Comparison of ENCODE assay signal across 25 mouse cellular contexts in genomic region chr7:56997713-56998624, GRCm38 (mm10).
A peak's percentile ranks its signal among the peaks of the same experiment; 100 is the strongest.
DNase-seq lines count a peak whose midpoint lies in the region; ATAC-seq and TF ChIP-seq lines count a peak whose summit lies in the region.
"Had no signal": no experiment of that assay in that cellular context is flagged by ENCODE, and none has a peak within 500 bp of the region (broad histone marks: within the 10 kb centered on the region; RNA-seq: fewer than 3 reads in every experiment).

No protein-coding gene starts in this region.

- H3K4me1 ChIP-seq in kidney, embryonic 14.5 days (ENCODE audit: control insufficient read depth, insufficient read depth, low read length), result no peaks in the 10 kb centered on the region; the same call in 1 of the 2 replicates
- no peaks in the 10 kb centered on the region for H3K4me1 ChIP-seq in kidney, adult 2 months (ENCODE audit: control insufficient read depth, insufficient read depth, low read length)
- H3K4me1 ChIP-seq in stomach, embryonic 15.5 days, result no peaks in the 10 kb centered on the region
- H3K4me1 ChIP-seq: embryonic facial prominence, embryonic 13.5 days; forebrain, embryonic 10.5 days; forebrain, embryonic 15.5 days; hindbrain, embryonic 10.5 days had no signal

- no peaks in the 10 kb centered on the region for H3K36me3 ChIP-seq in kidney, embryonic 14.5 days (ENCODE audit: control insufficient read depth, insufficient read depth, low read length)
- H3K36me3 ChIP-seq in kidney, adult 2 months (ENCODE audit: control insufficient read depth, insufficient read depth, low read length), result no peaks in the 10 kb centered on the region
- H3K36me3 ChIP-seq in stomach, embryonic 15.5 days, result no peaks in the 10 kb centered on the region
- H3K36me3 ChIP-seq: embryonic facial prominence, embryonic 13.5 days; forebrain, embryonic 10.5 days; forebrain, embryonic 15.5 days; hindbrain, embryonic 10.5 days had no signal

- no peak overlapping the region for H3K27ac ChIP-seq in kidney, embryonic 14.5 days (ENCODE audit: low read depth, low read length)
- H3K27ac ChIP-seq in kidney, adult 2 months (ENCODE audit: insufficient read depth, low read depth, low read length), result no peak overlapping the region
- peak overlapping the region; percentile 16; the same call in 1 of the 2 replicates for H3K27ac ChIP-seq in stomach, embryonic 15.5 days
- H3K27ac ChIP-seq: embryonic facial prominence, embryonic 13.5 days; forebrain, embryonic 10.5 days; forebrain, embryonic 15.5 days; hindbrain, embryonic 10.5 days; hindbrain, postnatal 0 days had no signal

- 84% methylated on average over 2 of the region's 2 CpGs for WGBS in kidney, embryonic 14.5 days
- 76% methylated on average over 2 of the region's 2 CpGs for WGBS in kidney, adult 2 months
- 75% methylated on average over 2 of the region's 2 CpGs for WGBS in stomach, embryonic 15.5 days

- no peak overlapping the region for H3K4me3 ChIP-seq in kidney, embryonic 14.5 days (ENCODE audit: low read length)
- H3K4me3 ChIP-seq in kidney, adult 2 months (ENCODE audit: insufficient read depth, low read depth, low read length), result no peak overlapping the region
- H3K4me3 ChIP-seq in stomach, embryonic 15.5 days (replicated peaks), result no peak overlapping the region
- H3K4me3 ChIP-seq: embryonic facial prominence, embryonic 13.5 days; forebrain, embryonic 10.5 days; forebrain, embryonic 15.5 days; hindbrain, embryonic 10.5 days had no signal

- no peak for TF ChIP-seq POLR2A in kidney, adult 2 months (IDR thresholded peaks at IDR 0.05; ENCODE audit: low read depth, low read length)

- H3K9me3 ChIP-seq in kidney, embryonic 14.5 days (ENCODE audit: control insufficient read depth, low read length), result no peaks in the 10 kb centered on the region
- H3K9me3 ChIP-seq in stomach, embryonic 15.5 days, result no peaks in the 10 kb centered on the region
- H3K9me3 ChIP-seq: embryonic facial prominence, embryonic 13.5 days; forebrain, embryonic 15.5 days; hindbrain, embryonic 10.5 days had no signal

- DNase-seq in kidney, adult 11 months, result no peak
- DNase-seq in kidney, postnatal 14 days, result peak; percentile 21
- no peak for DNase-seq in kidney, adult 2 months
- DNase-seq in lung, postnatal 10 days, result peak; percentile 2
- DNase-seq in lung, postnatal 4 days, result no peak
- DNase-seq in adrenal gland, postnatal 10 days, result no peak
- DNase-seq: adrenal gland, postnatal 14 days; cerebellum, adult 11-12 months; cerebellum, adult 9-11 months; heart, postnatal 14 days; layer of hippocampus, postnatal 36 days; left cerebral cortex, postnatal 4 days; right cerebral cortex, postnatal 25 days; thymus, postnatal 4 days had no signal

- peak; percentile 92 for ATAC-seq in kidney, embryonic 14.5 days (ENCODE audit: low FRiP score, low TSS enrichment)
- ATAC-seq in stomach, embryonic 15.5 days (ENCODE audit: insufficient read depth, low FRiP score, low read depth), result peak; percentile 75; the same call in 1 of the 2 replicates
- ATAC-seq: forebrain, embryonic 15.5 days; hindbrain, postnatal 0 days; midbrain, embryonic 16.5 days; Patski had no signal

- TF ChIP-seq CTCF in kidney, adult 2 months (conservative IDR thresholded peaks at IDR 0.05; ENCODE audit: insufficient read depth, insufficient read length, low read depth, low read length), result no peak

- no peak overlapping the region for H3K4me2 ChIP-seq in kidney, embryonic 14.5 days (replicated peaks; ENCODE audit: low read depth, low read length)
- H3K4me2 ChIP-seq in stomach, embryonic 15.5 days, result no peak overlapping the region
- H3K4me2 ChIP-seq: embryonic facial prominence, embryonic 13.5 days; forebrain, embryonic 15.5 days; liver, embryonic 11.5 days; midbrain, embryonic 11.5 days had no signal

- no peaks in the 10 kb centered on the region for H3K27me3 ChIP-seq in kidney, embryonic 14.5 days (ENCODE audit: control insufficient read depth, insufficient read depth, low read length)
- no peaks in the 10 kb centered on the region for H3K27me3 ChIP-seq in kidney, adult 2 months (replicated peaks; ENCODE audit: control insufficient read depth, insufficient read depth, low read length)
- H3K27me3 ChIP-seq in stomach, embryonic 15.5 days (replicated peaks), result no peaks in the 10 kb centered on the region
- H3K27me3 ChIP-seq: embryonic facial prominence, embryonic 13.5 days; forebrain, embryonic 15.5 days; Patski had no signal

- no peak overlapping the region for H3K9ac ChIP-seq in kidney, embryonic 14.5 days (ENCODE audit: low read depth, low read length)
- no peak overlapping the region for H3K9ac ChIP-seq in stomach, embryonic 15.5 days
- H3K9ac ChIP-seq: embryonic facial prominence, embryonic 13.5 days; forebrain, embryonic 15.5 days had no signal

Comparison
In these comparisons a context has a peak if more than half of its experiments do, and no peak if none do; other contexts are left out.
1. DNase-seq: peak in kidney, postnatal 14 days (single experiment) and lung, postnatal 10 days (single experiment); none in kidney, adult 11 months (single experiment), kidney, adult 2 months (single experiment), lung, postnatal 4 days (0 of 2) and adrenal gland, postnatal 10 days (single experiment).